Mouse (Mus musculus) mouse embryonic stem cell (cell line): ENCODE data around the gene Cd55b.

Experiments
- in situ Hi-C, 2 experiments: fragments of 300-500 bp; cut with MboI; formaldehyde crosslinking; loops; 1 replicate in 1 of 2; 3 replicates in 1 of 2; pipeline ENCODE4 v1.14.3; 2019 to 2020; ENCODE audit warnings: low sequenced_read_pairs in 2 of 2, low pct_unique_long_range_greater_than_20kb in 1 of 2, mixed read lengths in 1 of 2; ENCODE audit not compliant: unreplicated experiment in 1 of 2

Cd55b gene

DNA sequence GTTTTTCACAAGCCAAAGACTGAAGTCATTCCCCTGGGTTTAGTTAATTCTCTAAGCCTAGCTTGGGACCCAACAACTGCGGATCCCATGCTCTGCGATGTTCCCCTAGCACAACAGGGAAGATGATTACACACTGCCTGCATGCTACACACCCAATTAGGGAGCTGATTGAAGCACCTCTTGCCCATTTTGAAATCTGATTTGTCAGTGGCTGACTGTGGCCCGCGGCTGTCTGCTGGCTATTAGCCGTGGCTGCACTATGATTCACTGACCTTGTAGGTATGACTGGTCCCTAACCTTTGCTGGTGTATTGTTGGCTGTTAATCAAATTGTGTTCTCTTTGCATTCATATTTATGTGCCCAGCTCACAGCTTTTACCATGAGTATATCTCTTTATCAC, 51.5 kb downstream of the Cd55b start:
- in situ Hi-C loops, result loop anchor here in 1 of 2 experiments (10.0 kb wide), 1 partner anchor 206 kb away; no protein-coding TSS in a partner anchor

DNA sequence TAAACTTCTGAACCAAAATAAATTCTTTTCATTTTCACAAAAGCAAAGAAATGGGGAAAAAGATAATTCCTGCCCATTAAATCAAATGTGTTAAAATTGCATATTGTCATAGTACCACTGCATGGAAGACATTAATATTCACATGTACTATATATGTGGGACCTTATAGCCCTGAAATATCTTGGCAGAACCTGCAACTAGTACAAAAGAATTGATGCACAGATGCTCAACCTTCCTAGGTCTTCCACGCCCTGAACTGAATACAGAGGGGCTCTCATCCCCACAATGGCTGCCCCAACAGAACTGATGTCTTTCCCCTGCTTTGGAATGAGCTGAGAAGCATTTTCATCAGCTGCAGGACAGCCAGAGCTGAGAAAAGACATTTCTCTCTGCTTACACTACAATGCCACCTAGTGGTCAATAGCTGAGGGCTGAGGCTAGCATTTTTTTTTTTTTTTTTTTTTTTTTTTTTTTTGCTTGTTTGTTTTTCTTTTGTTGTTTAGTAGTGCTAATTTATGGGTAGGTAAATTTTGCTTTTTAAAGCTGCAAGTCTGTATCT, 72.7 kb downstream of the Cd55b start:
- in situ Hi-C loops, result loop anchor here in 1 of 2 experiments (5.0 kb wide), 1 partner anchor 183 kb away; no protein-coding TSS in a partner anchor

DNA sequence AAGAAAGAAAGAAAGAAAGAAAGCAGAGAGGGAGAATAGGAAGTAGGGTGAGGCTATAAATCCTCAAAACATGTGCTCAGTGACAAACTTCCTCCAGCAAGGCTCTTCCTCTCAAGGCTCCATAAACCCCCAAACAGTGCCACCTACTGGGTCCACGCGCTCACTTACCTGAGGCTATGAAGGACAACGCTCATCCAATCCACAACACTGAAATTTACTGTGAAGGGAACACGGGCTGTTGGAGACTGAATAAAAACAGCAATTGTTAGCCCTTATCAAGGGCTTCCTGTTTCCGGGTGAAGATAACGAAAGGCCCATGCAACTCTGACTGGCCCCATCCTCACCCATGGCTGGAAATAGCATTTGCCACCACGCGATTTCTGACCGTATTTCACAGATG, 80.4 kb downstream of the Cd55b start:
- in situ Hi-C loops, result no loop called here
